Mouse (Mus musculus) bone marrow, adult 2 months (tissue): ENCODE measurements around the gene Dennd6b. TPM values are rescaled to one million over a fixed set of nuclear protein-coding genes. Genes with fewer than 3 reads are reported as not detected.

Experiments
- H3K27ac ChIP-seq: fragments of 200-500 bp; 2 replicates; pipeline ENCODE4 v1.5.1; 2012; ENCODE audit warnings: low read depth, mild to moderate bottlenecking, control low read depth, inconsistent platforms, low read length; ENCODE audit not compliant: control insufficient read depth, poor library complexity, insufficient read depth
- H3K4me1 ChIP-seq: fragments of 200-500 bp; 2 replicates; pipeline ENCODE4 v1.6.1; 2011; ENCODE audit warnings: low read length; ENCODE audit not compliant: control insufficient read depth, insufficient read depth
- H3K4me3 ChIP-seq: fragments of 200-500 bp; replicated peaks from 2 replicates; pipeline ENCODE3; 2011; ENCODE audit warnings: mild to moderate bottlenecking, low read depth, low read length, control low read depth; ENCODE audit not compliant: control insufficient read depth
- CTCF ChIP-seq: fragments of 200-500 bp; IDR thresholded peaks from 2 replicates; pipeline ENCODE4 v1.5.1; 2011; ENCODE audit warnings: low read length, control low read depth; ENCODE audit not compliant: control insufficient read depth, insufficient read depth
- POLR2A ChIP-seq: fragments of 200-500 bp; IDR thresholded peaks from 2 replicates; pipeline ENCODE4 v1.6.1; 2011; ENCODE audit warnings: low read depth, mild to moderate bottlenecking, control low read depth, low read length, borderline replicate concordance; ENCODE audit not compliant: control insufficient read depth
- WGBS: fragments of 180-500 bp; shearing (Covaris S2); methylation state at CpG from one replicate; pipeline ENCODE4 v1.1.7; 2018; 5-methylcytosine and 5-hydroxymethylcytosine counted together
- polyA plus RNA-seq: library from polyadenylated mRNA; stranded (reverse); fragments of >200 nt; gene quantifications from 2 replicates; pipeline ENCODE4 v1.2.4, GENCODE M21; 2011; ENCODE audit warnings: low replicate concordance; ENCODE audit not compliant: missing spikeins, insufficient read depth, insufficient read length

Dennd6b gene
- polyA plus RNA-seq, 1 experiment, result 13.6 TPM

- WGBS, result 24% methylated on average over 11 of the region's 11 CpGs
- TF ChIP-seq CTCF (no peak), POLR2A (no peak)
- no peak overlapping the region for H3K27ac ChIP-seq
- H3K4me3 ChIP-seq, result no peak overlapping the region
- H3K4me1 ChIP-seq, result peaks cover 1% of the 10 kb centered on the region; the same call in 1 of the 2 replicates
Observed at GRCm38 (mm10) chr15:89144965-89145364, 51.3 kb downstream of the Dennd6b start.

- Histone ChIP-seq H3K4me1 (peaks cover 1% of the 10 kb centered on the region; the same call in 1 of the 2 replicates), H3K4me3 (no peak overlapping the region), H3K27ac (no peak overlapping the region)
- no peak for TF ChIP-seq CTCF
- no peak for TF ChIP-seq POLR2A
- 44% methylated on average over 2 of the region's 2 CpGs for WGBS
Observed at GRCm38 (mm10) chr15:89143134-89143533, 53.2 kb downstream of the Dennd6b start.

- no peak overlapping the region for H3K27ac ChIP-seq
- WGBS, result 47% methylated on average over 4 of the region's 4 CpGs
- peaks cover 1% of the 10 kb centered on the region; the same call in 1 of the 2 replicates for H3K4me1 ChIP-seq
- H3K4me3 ChIP-seq, result no peak overlapping the region
- TF ChIP-seq POLR2A, result no peak
- TF ChIP-seq CTCF, result no peak
Observed at GRCm38 (mm10) chr15:89141905-89142304, 54.4 kb downstream of the Dennd6b start.

DNA sequence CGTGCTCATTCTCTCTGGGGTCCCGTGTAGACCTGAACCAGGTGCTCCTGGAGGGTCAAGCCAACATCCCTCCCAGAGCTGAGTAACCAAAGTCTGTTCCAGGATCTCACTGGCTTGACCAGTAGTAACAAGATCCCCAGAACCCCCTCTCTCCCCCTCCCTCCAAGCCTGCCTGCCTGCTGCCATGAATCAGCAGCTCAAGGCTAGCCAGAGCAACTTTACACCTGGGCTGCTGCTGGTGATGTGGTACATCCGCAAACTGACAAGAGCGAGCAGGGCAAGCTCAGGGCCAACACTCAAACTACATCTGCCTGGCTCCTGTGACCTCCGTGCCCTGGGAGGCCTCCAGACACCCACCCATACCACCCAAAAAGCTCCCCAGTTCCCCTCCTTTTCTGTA, 54.9 kb downstream of the Dennd6b start:
- TF ChIP-seq POLR2A, result no peak
- no peak for TF ChIP-seq CTCF
- Histone ChIP-seq H3K4me3 (no peak overlapping the region), H3K27ac (no peak overlapping the region), H3K4me1 (0 out of 2 replicates have a peak, but pooled peaks cover 1% of the 10 kb centered on the region)
- 14% methylated on average over 5 of the region's 5 CpGs for WGBS

GRCm38 (mm10) chr15:89140659-89141252, 55.5 kb downstream of the Dennd6b start, which contains the start of gene Mapk12:
Gene Mapk12 (minus strand): TSS chr15:89140703.
- 3% methylated on average over 21 of the region's 21 CpGs for WGBS
- peak within 1 kb of the TSS; percentile 6 for H3K4me3 ChIP-seq
- no peak for TF ChIP-seq POLR2A
- TF ChIP-seq CTCF, result no peak
- 0 out of 2 replicates have a peak, but pooled peaks cover 1% of the 10 kb centered on the region for H3K4me1 ChIP-seq
- no peak within 1 kb of the TSS; the same call in 1 of the 2 replicates for H3K27ac ChIP-seq

DNA sequence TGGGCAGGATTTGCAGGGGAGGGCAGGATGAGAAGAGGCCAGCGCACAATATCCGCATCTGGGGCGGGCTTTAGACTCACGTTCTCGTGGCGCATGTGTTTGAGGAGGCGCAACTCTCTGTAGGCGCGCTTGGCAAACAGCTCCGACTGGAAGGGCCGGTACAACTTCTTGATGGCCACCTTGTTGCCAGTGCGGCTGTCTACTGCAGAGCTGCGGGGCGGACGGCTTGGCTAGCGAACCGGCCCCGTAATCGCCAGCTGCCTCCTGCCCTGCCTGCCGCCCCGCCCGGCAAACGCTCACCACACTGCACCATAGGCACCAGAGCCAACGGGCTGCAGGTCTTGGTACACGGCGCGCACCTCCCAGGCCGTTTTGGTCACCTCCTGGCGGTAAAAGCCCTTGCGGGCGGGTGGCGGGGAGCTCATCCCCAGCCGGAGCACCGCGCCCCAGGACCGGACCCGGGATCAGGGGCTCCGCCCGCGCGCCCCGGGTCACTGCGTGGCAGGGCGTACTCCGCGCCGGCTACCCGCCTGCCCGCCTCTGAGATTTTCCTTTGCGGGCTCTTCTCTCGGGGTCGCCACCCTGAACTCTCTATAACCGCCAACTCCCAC, 56.1 kb downstream of the Dennd6b start:
- WGBS, result under 1% methylated on average over 53 of the region's 53 CpGs
- Histone ChIP-seq H3K27ac (no peak overlapping the region; the same call in 1 of the 2 replicates), H3K4me3 (peak overlapping the region; percentile 6), H3K4me1 (0 out of 2 replicates have a peak, but pooled peaks cover 1% of the 10 kb centered on the region)
- TF ChIP-seq CTCF, result no peak

DNA sequence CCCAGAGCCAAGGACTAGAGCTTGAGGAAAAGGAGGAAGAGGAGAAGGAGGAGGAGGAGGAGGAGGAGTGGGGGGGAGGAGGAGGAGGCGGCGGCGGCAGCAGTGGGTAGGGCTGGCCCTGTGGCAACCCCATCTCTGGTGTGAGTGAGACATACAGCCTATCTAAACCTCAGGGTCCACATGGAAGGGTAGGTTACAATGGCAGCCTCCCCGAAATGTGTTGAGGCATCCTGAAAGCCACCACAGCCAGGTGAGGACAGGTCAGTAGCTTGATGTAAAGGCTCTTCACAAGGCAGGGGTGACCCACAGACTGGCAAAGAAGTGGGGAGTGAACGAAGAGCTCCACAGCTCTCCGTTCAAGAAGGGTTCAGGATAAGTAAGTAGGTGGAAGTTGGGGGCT, 57.8 kb downstream of the Dennd6b start:
- H3K4me1 ChIP-seq, result no peaks in the 10 kb centered on the region
- WGBS, result 86% methylated on average over 6 of the region's 6 CpGs
- H3K27ac ChIP-seq, result no peak overlapping the region
- no peak overlapping the region for H3K4me3 ChIP-seq
- TF ChIP-seq POLR2A (no peak), CTCF (no peak)

DNA sequence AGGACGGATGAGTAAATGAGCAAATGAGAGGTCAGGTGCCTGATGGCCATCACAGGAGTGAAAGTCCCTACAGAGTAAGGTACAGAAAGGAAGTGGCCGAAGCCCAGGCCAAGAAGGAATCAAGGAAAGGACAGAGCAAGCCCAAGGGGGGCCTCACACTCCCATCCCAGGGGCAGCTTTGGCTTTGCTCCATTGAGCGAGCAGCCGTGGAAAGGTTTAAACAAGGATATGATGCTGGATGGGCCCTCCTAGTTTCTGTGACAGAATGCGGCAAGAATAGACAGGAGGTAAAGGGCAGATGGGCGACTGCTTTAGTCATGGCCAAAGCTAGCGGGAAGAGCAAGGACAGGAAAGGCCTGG, 58.3 kb downstream of the Dennd6b start:
- 83% methylated on average over 7 of the region's 7 CpGs for WGBS
- H3K4me3 ChIP-seq, result no peak overlapping the region
- TF ChIP-seq CTCF (no peak), POLR2A (no peak)

More for the DNA sequence above, 58.3 kb downstream of the Dennd6b start:
- Histone ChIP-seq H3K27ac (no peak overlapping the region), H3K4me1 (no peaks in the 10 kb centered on the region)
